Mouse (Mus musculus) brain, embryonic 14.5 days (tissue): Measurements from ENCODE around the gene Gtpbp8.

Source experiments
- CTCF ChIP-seq: fragments of 200-500 bp; IDR thresholded peaks from 2 replicates; pipeline ENCODE4 v1.5.1; 2012; ENCODE audit warnings: inconsistent platforms, mild to moderate bottlenecking, moderate library complexity, borderline replicate concordance; ENCODE audit not compliant: insufficient read depth, insufficient read length; ENCODE audit errors: extremely low read depth
- POLR2A ChIP-seq: fragments of 200-500 bp; IDR thresholded peaks from 2 replicates; pipeline ENCODE4 v1.6.1; 2012; ENCODE audit warnings: mild to moderate bottlenecking, inconsistent platforms, borderline replicate concordance; ENCODE audit not compliant: poor library complexity, insufficient read depth, insufficient read length, severe bottlenecking; ENCODE audit errors: extremely low read depth

- no peak for TF ChIP-seq POLR2A
- peak; percentile 15; the same call in 1 of the 2 replicates for TF ChIP-seq CTCF
These were observed 25.6 kb downstream of the Gtpbp8 start for GRCm38 (mm10) chr16:44720518-44720917.
